Mouse (Mus musculus) erythroblast, embryonic 14.5 days (primary cell): Measurements from ENCODE around the gene Sf3a1. TPM values are rescaled to one million over a fixed set of nuclear protein-coding genes. Genes with fewer than 3 reads are reported as not detected.

Experiments
- H3K27me3 ChIP-seq: 2 replicates; pipeline ENCODE4 v1.6.1; 2012; ENCODE audit warnings: inconsistent platforms; ENCODE audit not compliant: control insufficient read depth
- H3K36me3 ChIP-seq: 2 replicates; pipeline ENCODE4 v1.6.1; 2012; ENCODE audit warnings: mild to moderate bottlenecking, inconsistent platforms; ENCODE audit not compliant: control insufficient read depth
- H3K4me1 ChIP-seq: 2 replicates; pipeline ENCODE4 v1.6.1; 2012; ENCODE audit warnings: inconsistent platforms; ENCODE audit not compliant: control insufficient read depth
- H3K4me3 ChIP-seq: replicated peaks from 2 replicates; pipeline ENCODE3; 2012; ENCODE audit warnings: moderate library complexity, mild to moderate bottlenecking, inconsistent platforms
- H3K9me3 ChIP-seq: 2 replicates; pipeline ENCODE4 v1.6.1; 2012; ENCODE audit warnings: low read length, inconsistent platforms, mixed read lengths; ENCODE audit not compliant: control insufficient read depth
- GATA1 ChIP-seq: IDR thresholded peaks from 2 replicates; pipeline ENCODE4 v1.6.1; 2012; ENCODE audit warnings: low read length, inconsistent platforms, mixed read lengths
- TAL1 ChIP-seq: IDR thresholded peaks from 3 replicates; pipeline ENCODE4 v1.6.1; 2012; ENCODE audit warnings: low read length, inconsistent platforms, mixed read lengths
- polyA plus RNA-seq: library from polyadenylated mRNA; stranded (reverse); fragments of >175 nt; gene quantifications from 2 replicates; pipeline ENCODE4 v1.2.3, GENCODE M21; 2012

Sf3a1 gene
- polyA plus RNA-seq, 1 experiment: 6.6 TPM

DNA sequence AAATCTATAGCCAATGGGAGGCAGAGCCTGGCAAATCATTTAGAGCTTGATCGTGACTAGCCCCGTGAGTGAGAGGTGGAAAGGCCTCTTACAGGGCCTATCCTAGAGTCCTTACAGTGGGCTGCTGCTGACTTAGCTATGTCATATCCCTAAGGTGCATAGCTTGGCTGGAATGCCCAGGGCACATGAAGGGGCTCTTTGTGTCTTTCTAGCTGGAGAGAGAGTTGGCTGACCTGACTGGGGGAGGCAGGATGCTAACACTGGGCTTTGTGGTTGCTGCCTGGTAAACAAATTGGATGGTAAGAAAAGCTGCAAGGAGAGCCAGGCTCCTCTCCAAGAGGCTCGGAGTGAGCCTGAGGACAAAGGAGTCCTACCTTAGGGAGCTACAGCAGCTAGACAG is 32.6 kb downstream of the Sf3a1 start:
- Histone ChIP-seq H3K4me3 (no peak overlapping the region), H3K36me3 (peaks cover 2% of the 10 kb centered on the region), H3K9me3 (no peaks in the 10 kb centered on the region), H3K4me1 (peaks cover 8% of the 10 kb centered on the region), H3K27me3 (no peaks in the 10 kb centered on the region)
- TF ChIP-seq GATA1: no peak
- no peak for TF ChIP-seq TAL1

DNA sequence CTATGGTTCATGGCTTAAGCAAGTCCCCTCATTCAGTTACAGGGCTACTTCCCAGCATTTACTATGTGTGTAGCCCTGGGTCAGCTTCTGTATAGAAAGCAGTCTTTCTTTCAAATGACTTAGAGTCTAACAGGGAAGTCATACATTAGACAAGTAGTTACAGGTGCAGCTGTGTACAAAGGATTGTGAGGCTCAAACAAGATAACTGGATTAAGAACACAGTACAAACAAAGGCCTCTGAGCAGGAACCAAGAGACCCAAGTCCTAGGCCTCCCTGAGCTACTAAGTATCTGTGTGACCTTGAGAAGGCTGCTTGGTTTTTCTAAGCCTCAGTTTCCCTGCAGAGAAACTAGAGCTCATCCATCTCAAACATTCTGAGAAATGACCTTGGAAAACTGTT is 33.3 kb downstream of the Sf3a1 start:
- Histone ChIP-seq H3K4me3 (no peak overlapping the region), H3K4me1 (peaks cover 5% of the 10 kb centered on the region), H3K36me3 (peaks cover 2% of the 10 kb centered on the region), H3K9me3 (no peaks in the 10 kb centered on the region), H3K27me3 (no peaks in the 10 kb centered on the region)
- TF ChIP-seq TAL1 (no peak), GATA1 (no peak)

DNA sequence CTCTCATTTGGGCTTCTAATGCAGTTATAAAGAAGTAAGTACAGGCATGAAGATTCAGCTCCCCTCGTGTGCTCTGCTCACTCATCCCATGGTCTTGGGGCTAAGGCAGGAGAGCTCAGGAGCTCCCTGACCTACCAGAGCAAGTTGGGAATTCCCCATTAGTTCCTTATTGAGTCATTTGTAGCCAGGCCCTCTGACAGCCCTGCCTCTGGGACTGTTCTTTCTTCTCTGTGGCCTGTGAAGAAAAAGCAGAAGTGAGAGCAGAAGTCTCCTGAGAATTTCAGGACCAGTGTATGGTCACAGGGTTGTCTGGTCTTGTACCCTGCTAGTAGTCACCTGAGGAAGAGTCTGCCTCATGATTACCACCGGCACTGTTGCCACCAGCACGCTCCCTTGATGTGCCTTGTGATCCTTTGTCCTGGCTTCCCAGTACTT is 35.5 kb downstream of the Sf3a1 start:
- Histone ChIP-seq H3K9me3 (no peaks in the 10 kb centered on the region), H3K36me3 (peaks cover 2% of the 10 kb centered on the region), H3K27me3 (no peaks in the 10 kb centered on the region), H3K4me3 (no peak overlapping the region), H3K4me1 (peaks cover 5% of the 10 kb centered on the region)
- TF ChIP-seq GATA1 (no peak), TAL1 (no peak)

DNA sequence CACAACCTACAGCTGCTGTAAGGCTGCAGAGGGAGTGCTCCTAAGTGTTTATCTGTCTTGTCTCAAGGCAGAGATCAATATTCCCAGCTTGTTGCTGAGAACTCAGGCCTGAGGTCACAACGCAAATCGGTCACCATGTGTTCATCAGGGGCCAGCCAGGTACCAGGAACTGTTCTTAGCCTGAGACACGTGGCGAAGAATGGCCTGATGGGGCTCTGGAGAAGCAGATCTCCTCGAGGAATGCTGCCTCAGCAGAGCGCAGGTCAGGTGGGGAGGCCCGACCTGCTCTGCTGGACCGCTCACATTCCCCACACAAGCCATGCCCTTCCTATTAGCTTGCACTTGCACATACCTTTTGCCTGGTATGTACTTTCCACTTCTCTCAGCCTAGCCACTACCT is 36.5 kb downstream of the Sf3a1 start:
- H3K4me1 ChIP-seq: peaks cover 2% of the 10 kb centered on the region; the same call in 1 of the 2 replicates
- H3K36me3 ChIP-seq: peaks cover 2% of the 10 kb centered on the region
- H3K9me3 ChIP-seq: no peaks in the 10 kb centered on the region
- H3K27me3 ChIP-seq: no peaks in the 10 kb centered on the region
- TF ChIP-seq GATA1 (no peak), TAL1 (no peak)
- H3K4me3 ChIP-seq: no peak overlapping the region

DNA sequence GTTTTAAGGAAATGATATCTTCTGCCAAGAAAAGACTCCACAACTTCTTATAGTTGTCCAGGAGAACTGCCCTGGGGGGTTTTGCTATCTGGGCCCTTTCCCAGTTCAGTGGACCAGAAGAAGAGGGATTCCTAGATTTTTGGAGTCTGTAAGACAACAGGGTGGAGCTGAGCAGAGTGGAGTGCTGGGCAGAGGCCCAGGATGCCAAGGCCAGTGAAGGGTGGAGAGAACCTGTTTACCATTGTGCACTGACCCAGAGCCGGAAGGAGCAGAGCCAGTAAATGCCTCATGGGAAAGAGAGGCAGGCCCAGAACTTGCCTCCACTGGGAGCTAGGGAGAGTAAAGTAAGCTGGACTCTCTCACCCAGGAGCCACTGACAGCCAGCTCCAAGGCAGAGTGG is 37.5 kb downstream of the Sf3a1 start:
- Histone ChIP-seq H3K4me3 (no peak overlapping the region), H3K27me3 (no peaks in the 10 kb centered on the region), H3K9me3 (no peaks in the 10 kb centered on the region), H3K36me3 (peaks cover 2% of the 10 kb centered on the region; the same call in 1 of the 2 replicates), H3K4me1 (peaks cover 2% of the 10 kb centered on the region; the same call in 1 of the 2 replicates)
- TF ChIP-seq GATA1: no peak
- no peak for TF ChIP-seq TAL1

DNA sequence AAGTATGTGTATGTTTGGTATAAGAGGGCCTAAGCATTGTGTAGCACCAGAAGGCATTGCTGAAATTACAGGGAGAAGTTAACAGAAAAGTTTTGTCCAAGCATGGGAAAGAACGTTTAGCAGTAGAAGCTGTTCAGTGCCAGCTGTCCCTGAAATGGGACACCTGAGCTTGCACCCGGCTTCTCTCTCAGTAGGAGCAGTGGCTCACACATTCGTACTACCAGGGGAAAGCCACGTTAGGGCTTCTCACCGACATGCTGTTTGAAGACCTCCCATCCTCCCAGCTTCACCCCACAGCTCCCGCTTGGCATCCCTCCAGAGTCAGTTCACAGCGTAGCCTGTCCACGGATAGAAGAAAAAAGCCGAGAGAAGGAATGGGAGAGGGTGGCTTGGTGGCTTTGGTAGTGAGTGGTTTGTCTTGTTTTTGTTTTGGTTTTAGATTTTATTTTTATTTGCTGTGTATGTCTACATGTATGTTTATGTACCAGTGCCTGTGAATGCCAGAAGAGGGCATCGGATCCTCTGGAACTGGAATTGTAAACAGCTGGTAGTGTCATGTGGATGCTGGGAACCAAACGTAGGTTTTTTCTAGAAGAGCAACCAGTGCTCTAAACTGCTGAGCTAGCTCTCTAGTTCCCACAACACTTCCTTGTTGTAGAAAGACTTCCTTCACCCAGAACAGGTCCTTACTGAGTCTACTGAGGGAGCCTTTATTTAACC is 42.0 kb downstream of the Sf3a1 start:
- Histone ChIP-seq H3K36me3 (peaks cover 16% of the 10 kb centered on the region), H3K27me3 (no peaks in the 10 kb centered on the region), H3K9me3 (no peaks in the 10 kb centered on the region), H3K4me1 (peaks cover 7% of the 10 kb centered on the region), H3K4me3 (no peak overlapping the region)
- TF ChIP-seq TAL1: no peak

DNA sequence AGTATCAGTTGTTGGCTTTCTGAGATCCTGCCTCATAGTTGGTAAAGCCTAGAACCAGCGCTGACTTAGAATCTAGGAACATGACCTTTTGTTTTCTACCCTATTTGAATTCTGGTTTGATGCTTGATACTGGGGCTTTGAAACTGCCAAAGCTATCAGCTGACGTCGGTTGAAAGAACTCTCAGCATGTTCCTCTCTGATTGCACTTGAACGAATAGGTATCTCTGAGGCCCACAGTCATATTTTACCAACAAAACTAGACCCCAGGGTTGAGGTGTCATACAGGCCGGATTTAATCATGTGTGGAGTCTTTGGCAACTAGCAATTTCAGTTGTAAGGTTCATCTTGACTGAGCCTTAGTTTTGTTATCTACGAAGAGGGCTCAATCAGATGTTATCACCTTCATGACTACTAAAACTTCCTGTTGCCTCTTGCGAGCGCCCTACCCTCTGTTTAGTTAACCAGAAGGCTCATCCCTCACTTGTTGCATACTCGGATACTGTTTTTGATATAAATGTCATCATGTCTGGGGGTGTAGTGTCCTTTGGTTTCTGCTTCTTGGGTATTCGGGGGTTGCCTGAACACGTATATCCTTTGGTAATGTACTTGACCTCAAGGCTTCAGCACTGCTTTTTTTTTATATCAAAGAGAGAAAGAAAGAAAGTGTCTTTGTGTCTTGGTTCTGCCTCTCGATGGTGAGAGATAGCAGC is 43.0 kb downstream of the Sf3a1 start:
- H3K27me3 ChIP-seq: no peaks in the 10 kb centered on the region
- no peak overlapping the region for H3K4me3 ChIP-seq
- TF ChIP-seq TAL1 (no peak), GATA1 (no peak)
- peaks cover 24% of the 10 kb centered on the region for H3K36me3 ChIP-seq
- H3K4me1 ChIP-seq: peaks cover 7% of the 10 kb centered on the region
- no peaks in the 10 kb centered on the region for H3K9me3 ChIP-seq

DNA sequence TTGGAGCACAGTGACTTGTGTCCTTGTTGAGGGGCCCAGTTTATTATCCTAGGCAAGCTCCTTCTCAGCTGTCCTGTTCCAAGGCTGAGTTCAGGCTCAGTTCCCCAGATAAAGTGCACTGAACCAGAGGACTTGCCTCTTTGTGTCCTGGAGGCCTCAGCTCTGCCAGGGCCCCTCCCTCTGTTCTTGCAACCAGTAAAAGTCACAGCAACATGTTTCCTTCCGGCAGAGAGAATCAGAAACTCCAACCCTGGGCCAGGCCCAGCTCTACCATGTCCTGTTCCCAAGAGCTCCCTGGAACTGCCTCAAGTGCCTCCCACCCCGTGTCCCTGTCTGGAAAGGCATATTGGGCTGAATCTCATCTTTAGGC is 43.5 kb downstream of the Sf3a1 start:
- no peak overlapping the region for H3K4me3 ChIP-seq
- no peaks in the 10 kb centered on the region for H3K27me3 ChIP-seq
- no peak for TF ChIP-seq TAL1
- TF ChIP-seq GATA1: no peak
- H3K9me3 ChIP-seq: no peaks in the 10 kb centered on the region
- H3K4me1 ChIP-seq: peaks cover 7% of the 10 kb centered on the region
- H3K36me3 ChIP-seq: peaks cover 29% of the 10 kb centered on the region

DNA sequence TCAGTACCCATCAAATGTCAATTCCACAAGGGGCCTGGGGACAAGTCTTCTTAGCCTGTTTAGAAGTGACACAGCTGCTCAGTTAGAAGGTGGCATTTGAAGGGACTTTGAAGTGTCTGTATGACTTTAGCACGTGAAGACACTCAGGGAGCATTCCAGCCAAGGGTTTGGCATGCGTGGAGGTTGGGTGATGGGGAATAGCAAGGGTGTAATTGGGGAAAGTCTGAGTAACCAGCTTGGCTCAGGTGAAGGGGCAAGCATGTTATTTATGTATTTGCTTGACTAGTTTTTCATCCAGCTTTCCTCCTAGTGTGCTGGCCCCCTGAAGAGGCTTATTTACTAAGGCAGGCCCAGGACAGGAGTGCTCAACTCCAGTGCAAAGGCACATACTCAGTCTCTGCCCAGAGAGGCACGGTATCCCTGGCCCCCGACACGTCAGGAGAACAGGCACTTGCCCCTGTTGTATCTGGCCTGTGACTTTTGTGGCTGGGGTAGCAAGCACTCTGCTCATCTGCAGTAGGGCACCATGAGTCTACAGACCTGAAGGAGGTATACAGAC is 45.0 kb downstream of the Sf3a1 start:
- Histone ChIP-seq H3K9me3 (no peaks in the 10 kb centered on the region), H3K36me3 (peaks cover 42% of the 10 kb centered on the region), H3K27me3 (no peaks in the 10 kb centered on the region), H3K4me3 (no peak overlapping the region), H3K4me1 (peaks cover 7% of the 10 kb centered on the region)
- no peak for TF ChIP-seq GATA1
- no peak for TF ChIP-seq TAL1
